Mouse (Mus musculus) neural tube, postnatal 0 days (tissue): Measurements from ENCODE around the gene Zfp455. TPM values are rescaled to one million over a fixed set of nuclear protein-coding genes. Genes with fewer than 3 reads are reported as not detected.

Experiments used
- polyA plus RNA-seq: library from polyadenylated mRNA; unstranded; fragments of >200 nt; fragmentation: Nextera tagmentation; extraction: Ambion mirVana; gene quantifications from 2 replicates; pipeline ENCODE4 v1.2.1, GENCODE M21; 2015

The Zfp455 gene
- 1.6 and 2.1 TPM in 2 replicates for polyA plus RNA-seq

GRCm38 (mm10) chr13:67194340-67194894, at the start of gene Zfp455:
Gene Zfp455 (plus strand): TSS chr13:67194506.

GRCm38 (mm10) chr13:67172991-67173722, 21.1 kb upstream of the Zfp455 start, which contains the start of gene Rsl1:
Gene Rsl1 (plus strand): TSS chr13:67173182.

Other genes starting within 250 kb of the Zfp455 start
- gene Zfp712, start 133.3 kb upstream of the Zfp455 start, polyA plus RNA-seq = 3.8 and 4.7 TPM in 2 replicates
- 5.9 and 6.8 TPM in 2 replicates for gene Zfp708, start 96.5 kb upstream of the Zfp455 start, polyA plus RNA-seq
- gene Gm28557, start 85.9 kb upstream of the Zfp455 start, polyA plus RNA-seq = 0.75 and 2.1 TPM in 2 replicates
- gene Rslcan18, start 78.2 kb upstream of the Zfp455 start, polyA plus RNA-seq = 0.11 TPM in 1 of 2 replicates, not detected in the other
- gene Zfp759, start 72.8 kb upstream of the Zfp455 start, polyA plus RNA-seq = 3.1 and 3.5 TPM in 2 replicates
- gene Rsl1, start 21.3 kb upstream of the Zfp455 start, polyA plus RNA-seq = 3.9 and 4.2 TPM in 2 replicates
- gene Zfp458, start 84.0 kb downstream of the Zfp455 start, polyA plus RNA-seq = 4.7 and 5.2 TPM in 2 replicates
- 0.39 and 1.1 TPM in 2 replicates for gene Zfp457, start 112.0 kb downstream of the Zfp455 start, polyA plus RNA-seq
- 1.0 TPM in 2 replicates for gene Zfp595, start 138.1 kb downstream of the Zfp455 start, polyA plus RNA-seq
- gene Gm28044, start 166.0 kb downstream of the Zfp455 start, polyA plus RNA-seq = not detected in 2 replicates
- 0.37 and 0.43 TPM in 2 replicates for gene Zfp953, start 166.1 kb downstream of the Zfp455 start, polyA plus RNA-seq
- gene Gm28041, start 181.2 kb downstream of the Zfp455 start, polyA plus RNA-seq = not detected in 2 replicates
- 0.41 and 0.58 TPM in 2 replicates for gene Zfp456, start 181.3 kb downstream of the Zfp455 start, polyA plus RNA-seq
- 2.1 and 3.8 TPM in 2 replicates for gene Zfp429, start 205.3 kb downstream of the Zfp455 start, polyA plus RNA-seq
- gene Zfp459, start 226.9 kb downstream of the Zfp455 start, polyA plus RNA-seq = 0.99 and 1.4 TPM in 2 replicates